In genomic region chr4:49844828-49845611, GRCm38 (mm10) we compare ENCODE assay signal across 9 mouse cellular contexts. TPM values are rescaled to one million over a fixed set of nuclear protein-coding genes. Genes with fewer than 3 reads are reported as not detected.
A peak's percentile ranks its signal among the peaks of the same experiment; 100 is the strongest.
DNase-seq lines count a peak whose midpoint lies in the region; ATAC-seq and TF ChIP-seq lines count a peak whose summit lies in the region.
"Had no signal": no experiment of that assay in that cellular context is flagged by ENCODE, and none has a peak within 500 bp of the region (broad histone marks: within the 10 kb centered on the region; RNA-seq: fewer than 3 reads in every experiment).

No protein-coding gene starts in this region.

- WGBS in lung, adult 2 months, result 1% methylated on average over 63 of the region's 63 CpGs
- WGBS in neural tube, embryonic 14.5 days, result under 1% methylated on average over 60 of the region's 63 CpGs

- H3K27ac ChIP-seq in neural tube, embryonic 14.5 days (ENCODE audit: low read depth, low read length), result no peak overlapping the region; the same call in 1 of the 2 replicates
- H3K27ac ChIP-seq: macrophage had no signal

- H3K9ac ChIP-seq in neural tube, embryonic 14.5 days (replicated peaks; ENCODE audit: low read depth, low read length), result peak overlapping the region; percentile 73

- H3K27me3 ChIP-seq in neural tube, embryonic 14.5 days (ENCODE audit: control insufficient read depth, insufficient read depth, low read length), result peaks cover 11% of the 10 kb centered on the region; the same call in 1 of the 2 replicates

- peak overlapping the region; percentile 95 for H3K4me2 ChIP-seq in neural tube, embryonic 14.5 days (ENCODE audit: low read depth, low read length)

- peak; percentile 40 to 57; a peak in 2 of 4 replicates for ATAC-seq in hematopoietic stem cell, adult 5-6 weeks (replicated peaks in 1 of 2; ENCODE audit: insufficient read depth in 1 of 2, low FRiP score in 2 of 2, low TSS enrichment in 1 of 2, low read depth in 1 of 2, poor library complexity in 2 of 2, severe bottlenecking in 2 of 2)
- ATAC-seq in neural tube, embryonic 14.5 days (ENCODE audit: low read depth), result peak; percentile 68

- TF ChIP-seq POLR2A in lung, adult 2 months (IDR thresholded peaks at IDR 0.05; ENCODE audit: borderline replicate concordance, extremely low read depth, low read depth, low read length), result no peak

- intact Hi-C loops in left cerebral cortex, postnatal 36 days (cut with DNase I), result loop anchor here (5.0 to 10.0 kb wide), 3 partner anchors 112 to 830 kb away; no protein-coding TSS in a partner anchor

- no peaks in the 10 kb centered on the region for H3K9me3 ChIP-seq in neural tube, embryonic 14.5 days (ENCODE audit: control insufficient read depth, low read length)

- no peaks in the 10 kb centered on the region for H3K4me1 ChIP-seq in lung, adult 2 months (ENCODE audit: control insufficient read depth, insufficient read depth, low read length)
- no peaks in the 10 kb centered on the region for H3K4me1 ChIP-seq in neural tube, embryonic 14.5 days (ENCODE audit: control insufficient read depth, insufficient read depth, low read length)

- no peak for DNase-seq in lung, adult 2 months
- no peak for DNase-seq in lung, postnatal 36 days
- DNase-seq in embryo, embryonic 9.5 days (ENCODE audit: extremely low spot score), result peak; percentile 48
- DNase-seq in left cerebral cortex, postnatal 36 days (ENCODE audit: low spot score in 2 of 2), result peak; percentile 23 to 41
- DNase-seq in spleen, postnatal 14 days (ENCODE audit: low spot score in 2 of 2), result no peak
- DNase-seq in yolk sac, embryonic 10.5 days (ENCODE audit: low spot score), result no peak

- peak overlapping the region; percentile 43 for H3K4me3 ChIP-seq in lung, adult 2 months (replicated peaks; ENCODE audit: extremely low read depth, low read depth, low read length)
- H3K4me3 ChIP-seq in neural tube, embryonic 14.5 days (ENCODE audit: low read depth, low read length), result peak overlapping the region; percentile 70

- H3K36me3 ChIP-seq in neural tube, embryonic 14.5 days (ENCODE audit: control insufficient read depth, insufficient read depth, low read length), result no peaks in the 10 kb centered on the region

- no peak for TF ChIP-seq CTCF in lung, adult 2 months (IDR thresholded peaks at IDR 0.05; ENCODE audit: insufficient read depth, low read length)

RNA-seq across cellular contexts. Expression of gene Grin3a, which starts 0.5 kb away (rescaled TPM):
- polyA plus RNA-seq in lung, adult 2 months (2012; rRNA removed), result 0.05 and 0.08 TPM in 2 replicates
- under 0.01 TPM in 1 of 2 replicates, not detected in the other for total RNA-seq in hematopoietic stem cell, adult 5-6 weeks (2017)
- total RNA-seq in left cerebral cortex, postnatal 36 days (2021), result 10 to 100 TPM; 29.6 to 30.8 TPM
- 32.6 and 39.3 TPM in 2 replicates for polyA plus RNA-seq in neural tube, embryonic 14.5 days (2014; fragmentation: Nextera tagmentation; extraction: Ambion mirVana)
- polyA plus RNA-seq: macrophage had no signal

Comparison
In these comparisons a context has a peak if more than half of its experiments do, and no peak if none do; other contexts are left out.
1. DNase-seq: peak in embryo, embryonic 9.5 days (single experiment) and left cerebral cortex, postnatal 36 days (2 of 2); none in lung, adult 2 months (single experiment), lung, postnatal 36 days (single experiment), spleen, postnatal 14 days (0 of 2) and yolk sac, embryonic 10.5 days (single experiment).
2. RNA of gene Grin3a, which starts 0.5 kb away (total RNA-seq): 29.6 to 30.8 TPM in left cerebral cortex, postnatal 36 days; under 0.01 TPM in hematopoietic stem cell, adult 5-6 weeks; every median in the first group is over 10 times any median in the second.